Mouse (Mus musculus) embryo, embryonic 11.5 days (tissue): ENCODE results near the gene Tm9sf2.
"Not testable (repeated sequence)": the region's sequence is repeated elsewhere in the genome, so short reads cannot be mapped to it uniquely, and the experiment has no call there.

Experiments used
- DNase-seq: peaks from one replicate; pipeline ENCODE4 v3.0.0-alpha.2; 2012; ENCODE audit warnings: low read depth, low spot score

Tm9sf2 gene

DNA sequence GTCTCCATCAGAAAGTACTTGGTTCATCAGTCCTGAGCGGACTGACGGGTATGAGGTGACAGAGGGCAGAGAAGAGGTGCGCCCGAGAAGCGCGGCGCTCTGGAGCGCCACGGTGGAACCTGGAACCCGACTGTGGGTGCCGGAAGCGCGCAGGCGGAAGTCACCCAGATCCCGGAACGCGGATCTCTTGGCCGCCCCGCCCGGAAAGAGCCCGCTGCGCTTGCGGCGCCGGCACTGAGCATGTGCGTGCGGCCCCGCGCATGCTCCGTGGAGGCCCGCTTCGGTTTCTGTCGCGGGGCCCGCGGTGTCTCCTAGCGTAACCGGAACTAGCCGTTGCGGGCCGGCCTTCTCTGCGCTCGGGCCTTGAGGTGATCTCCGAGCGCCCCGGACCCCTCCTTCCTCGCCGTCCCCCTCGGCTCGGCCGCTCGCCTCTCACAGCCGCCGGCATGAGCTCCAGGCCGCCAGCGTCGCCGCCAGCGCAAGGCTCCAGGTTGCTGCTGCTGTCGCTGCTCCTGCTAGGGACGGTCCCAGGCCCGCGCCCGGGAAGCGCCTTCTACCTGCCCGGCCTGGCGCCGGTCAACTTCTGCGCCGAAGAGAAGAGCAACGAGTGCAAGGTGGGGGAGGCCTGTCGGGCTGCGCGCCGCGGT, at the start of gene Tm9sf2:
Gene Tm9sf2, plus strand, starts transcription at position 217 of the 647 bp plus-strand sequence.
- DNase-seq = peak; percentile 87

GRCm38 (mm10) chr14:122057941-122058346, 48.9 kb upstream of the Tm9sf2 start:
- DNase-seq = no peak

DNA sequence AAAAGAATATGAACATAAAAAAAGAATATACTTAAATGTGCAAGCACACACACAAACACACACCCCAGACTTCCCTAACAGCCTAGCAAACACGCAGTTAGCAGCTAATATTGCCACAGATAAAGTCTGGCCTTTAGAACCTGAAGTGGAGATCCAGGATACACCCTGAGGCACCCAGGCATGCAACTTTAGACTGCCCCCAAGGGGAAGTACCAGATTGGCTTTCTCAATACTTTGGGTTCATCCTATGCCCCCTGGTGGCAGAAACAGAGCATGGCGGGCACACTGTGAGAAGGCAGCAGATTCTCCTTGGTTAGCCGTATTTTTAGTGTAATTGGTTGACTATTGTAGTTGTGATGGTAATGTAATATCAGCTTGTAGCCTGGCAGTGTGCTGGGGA, 46.2 kb upstream of the Tm9sf2 start:
- DNase-seq = peak; percentile 64

GRCm38 (mm10) chr14:122061376-122061775, 45.5 kb upstream of the Tm9sf2 start:
- DNase-seq = no peak

DNA sequence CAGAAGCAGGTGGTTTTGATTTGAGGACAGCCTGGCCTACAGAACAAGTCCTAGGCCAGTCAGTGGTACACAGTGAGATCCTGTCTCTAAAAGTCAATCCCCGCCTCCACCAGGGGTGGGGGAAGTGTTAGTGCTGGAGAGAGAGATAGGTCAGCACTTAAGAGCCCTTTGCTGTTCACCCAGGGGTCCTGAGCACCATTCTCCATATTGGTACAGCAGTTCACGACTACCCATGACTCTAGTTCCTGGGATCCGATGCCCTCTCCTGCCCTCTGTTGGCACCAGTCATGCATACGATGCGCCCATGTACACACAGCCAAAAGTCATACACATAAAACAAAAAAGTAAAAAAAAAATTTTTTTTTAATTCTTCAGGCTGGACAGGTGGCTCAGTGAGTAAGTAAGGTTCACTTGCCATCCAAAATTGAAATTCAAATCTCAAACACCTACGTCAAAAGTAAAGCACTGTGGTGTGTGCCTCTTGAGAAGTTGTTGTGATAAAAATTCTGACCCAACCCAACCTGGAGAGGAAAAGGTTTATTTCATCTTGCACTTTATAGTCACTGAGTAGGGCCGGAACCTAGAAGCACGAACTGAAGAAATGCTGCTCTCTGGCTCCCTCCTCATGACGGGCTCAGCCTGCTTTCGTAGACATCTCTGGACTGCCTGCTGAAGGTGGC, 44.3 kb upstream of the Tm9sf2 start:
- no peak for DNase-seq

GRCm38 (mm10) chr14:122063599-122063998, 43.2 kb upstream of the Tm9sf2 start:
- no peak for DNase-seq

DNA sequence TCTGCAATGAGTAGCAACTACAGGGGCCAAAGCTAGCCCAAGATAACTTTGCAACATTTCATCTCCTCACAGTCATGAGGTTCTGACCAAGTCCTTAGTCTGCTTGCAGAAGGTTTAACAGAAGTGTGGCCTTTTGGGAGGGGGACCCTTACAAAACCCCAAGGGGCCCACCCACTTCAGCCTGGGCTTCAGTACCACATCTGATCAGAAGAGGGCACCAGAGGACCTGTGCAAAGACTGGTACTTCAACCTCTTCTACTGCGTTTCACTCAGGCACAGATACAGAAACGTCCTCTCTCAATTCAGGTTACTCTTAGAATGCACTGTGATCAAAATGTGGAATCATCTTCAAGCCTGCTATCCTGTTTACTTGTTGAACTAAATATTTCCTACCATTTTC, 42.3 kb upstream of the Tm9sf2 start:
- DNase-seq = peak; percentile 49

GRCm38 (mm10) chr14:122066243-122066642, 40.6 kb upstream of the Tm9sf2 start:
- no peak for DNase-seq

DNA sequence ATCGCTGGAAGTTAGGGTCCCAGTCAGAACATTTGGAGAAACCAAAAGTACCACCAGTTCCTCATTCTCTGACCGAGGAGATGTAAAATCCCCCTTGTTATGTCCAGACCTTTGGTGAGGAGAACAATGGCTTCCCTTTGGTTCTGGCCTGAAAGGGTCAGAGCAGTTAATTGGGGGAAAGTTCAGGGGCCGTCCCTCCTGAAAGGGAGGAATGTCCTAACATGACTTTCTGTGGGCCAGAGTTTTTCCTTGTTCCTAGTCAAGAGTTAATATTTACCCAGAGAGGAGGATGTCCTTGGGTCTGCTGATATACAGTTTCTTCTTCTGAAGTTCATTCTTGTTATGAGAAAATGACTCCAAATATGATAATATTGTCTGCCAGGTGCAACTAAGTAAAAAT, 38.8 kb upstream of the Tm9sf2 start:
- not testable (repeated sequence) for DNase-seq

DNA sequence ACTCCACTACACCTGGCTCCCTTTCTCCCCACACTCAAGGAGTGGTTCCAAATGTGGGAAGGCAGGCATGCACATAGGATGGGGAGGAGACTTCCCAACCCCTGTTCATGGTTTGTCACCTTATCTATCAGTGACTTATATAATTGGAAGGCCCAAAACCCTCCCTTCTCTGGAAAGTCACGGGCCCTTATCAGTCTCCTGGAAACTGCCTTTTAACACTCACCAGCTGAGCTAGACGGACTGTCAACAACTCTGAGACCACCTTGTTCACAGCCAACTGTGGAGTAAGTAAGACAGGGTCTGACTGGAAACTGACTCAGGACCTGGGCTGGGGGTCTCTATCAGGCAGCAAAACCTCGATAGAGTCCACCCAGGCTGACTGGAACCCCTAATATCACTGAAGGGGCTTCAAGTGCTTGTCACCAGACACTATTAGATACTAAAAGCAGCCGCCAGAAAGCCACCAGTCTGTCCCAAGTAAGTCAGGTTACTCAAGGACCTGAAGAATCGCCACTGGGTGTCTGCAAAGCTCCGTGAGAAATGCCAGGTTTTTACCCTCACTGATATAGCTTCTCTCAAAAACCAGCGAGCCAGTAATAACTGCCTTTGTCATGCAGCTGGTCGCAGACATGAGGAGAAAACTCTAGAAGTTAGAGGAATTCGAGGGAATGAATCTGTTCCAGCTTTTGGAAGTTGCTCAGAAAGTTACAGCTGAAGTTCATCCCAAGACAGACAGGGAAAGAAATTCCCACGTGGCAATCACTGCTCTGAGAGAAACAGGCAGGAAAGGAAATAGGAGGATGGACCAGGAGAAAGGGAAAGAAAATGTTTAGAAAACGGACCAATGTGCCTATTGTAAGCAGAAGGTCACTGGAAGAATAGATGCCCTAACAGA, 37.8 kb upstream of the Tm9sf2 start:
- no peak for DNase-seq

DNA sequence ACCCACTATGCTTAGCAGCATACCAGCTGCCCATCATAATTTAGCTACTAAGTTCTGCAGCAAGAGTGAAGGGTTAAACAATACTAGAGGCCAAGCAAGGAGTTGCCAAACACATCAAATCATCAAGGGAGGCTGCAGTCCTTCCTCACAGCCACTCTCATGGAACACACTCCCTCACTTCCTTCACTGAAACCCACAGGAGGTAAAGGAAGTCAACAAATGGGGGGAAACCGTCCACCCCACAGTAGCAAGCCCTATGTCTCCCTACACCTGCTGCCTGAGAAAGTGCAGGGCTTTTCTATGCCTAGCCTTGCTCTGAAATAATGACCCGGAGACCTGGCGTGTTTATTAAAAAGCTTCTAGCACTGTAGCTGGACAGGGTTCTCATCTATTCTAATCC, 36.9 kb upstream of the Tm9sf2 start:
- no peak for DNase-seq

GRCm38 (mm10) chr14:122073422-122073821, 33.4 kb upstream of the Tm9sf2 start:
- no peak for DNase-seq

GRCm38 (mm10) chr14:122074360-122074759, 32.5 kb upstream of the Tm9sf2 start:
- DNase-seq = no peak

- no peak for DNase-seq
Observed at GRCm38 (mm10) chr14:122075485-122076200, 31.2 kb upstream of the Tm9sf2 start.

DNA sequence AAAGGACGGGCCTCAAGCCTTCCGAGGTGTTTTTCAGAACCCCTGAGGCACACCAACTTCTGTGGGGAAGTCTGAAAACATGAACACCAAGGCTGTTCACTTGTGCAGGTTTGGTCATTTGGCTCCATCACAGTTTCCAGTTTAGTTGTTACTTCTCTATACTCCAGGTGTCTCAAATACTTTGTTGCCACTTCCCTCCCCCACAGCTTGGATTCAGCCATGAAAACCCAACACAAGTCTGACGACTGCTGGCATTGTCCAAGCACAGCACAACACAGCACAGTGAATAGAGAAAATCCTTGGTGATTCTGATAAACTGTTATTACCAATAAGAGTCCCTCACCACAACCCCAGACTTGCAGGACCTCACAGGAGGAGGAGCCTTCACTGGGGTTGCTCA, 29.8 kb upstream of the Tm9sf2 start:
- DNase-seq = no peak

GRCm38 (mm10) chr14:122079428-122079827, 27.4 kb upstream of the Tm9sf2 start:
- peak; percentile 14 for DNase-seq

DNA sequence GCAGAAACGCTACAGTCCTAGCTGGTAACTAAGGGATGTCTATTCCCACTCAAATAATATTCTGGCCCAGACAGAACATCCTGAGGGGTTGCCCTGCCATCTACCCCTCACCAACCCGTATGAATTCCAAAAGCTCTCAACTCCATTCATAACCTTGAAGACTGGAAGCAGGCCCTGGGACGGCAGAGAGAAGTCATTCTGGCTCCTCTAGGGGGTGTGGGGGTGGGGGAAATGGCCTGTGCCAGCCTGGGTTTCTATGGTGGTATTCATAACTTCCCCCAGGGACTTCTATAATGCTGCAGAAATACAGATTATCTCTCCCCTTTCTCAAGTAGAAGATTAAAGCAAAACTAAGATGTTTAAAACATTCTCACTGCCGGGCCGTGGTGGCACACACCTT, 26.9 kb upstream of the Tm9sf2 start:
- DNase-seq = no peak

- DNase-seq = no peak
Observed at GRCm38 (mm10) chr14:122081308-122081707, 25.5 kb upstream of the Tm9sf2 start.

DNA sequence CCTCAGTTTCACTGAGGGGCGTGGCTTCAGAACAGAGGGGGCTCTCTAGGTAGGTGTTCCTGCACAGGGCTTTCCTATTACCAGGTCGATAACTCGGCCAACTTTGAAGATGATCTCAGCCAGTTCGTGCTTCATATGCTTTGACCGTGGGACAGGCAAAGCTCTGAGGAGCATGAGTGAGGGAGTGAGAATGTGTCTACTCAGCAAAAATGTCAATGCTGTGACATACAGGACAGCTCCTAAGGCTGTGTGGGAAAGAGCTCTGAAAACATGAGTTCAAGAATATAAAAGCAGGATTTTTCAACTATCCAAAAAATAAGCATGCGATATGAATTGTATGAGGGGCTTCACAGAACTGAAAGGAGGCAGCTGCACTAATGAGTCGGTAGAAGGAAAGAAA, 23.3 kb upstream of the Tm9sf2 start:
- DNase-seq = no peak

- DNase-seq = no peak
Observed at GRCm38 (mm10) chr14:122087956-122088355, 18.9 kb upstream of the Tm9sf2 start.

GRCm38 (mm10) chr14:122092363-122092762, 14.5 kb upstream of the Tm9sf2 start:
- no peak for DNase-seq

GRCm38 (mm10) chr14:122096331-122096730, 10.5 kb upstream of the Tm9sf2 start:
- DNase-seq = no peak
